Mouse (Mus musculus) thymus, adult 2 months (tissue): ENCODE results near the gene Cdyl.

Experiments used
- CTCF ChIP-seq: fragments of 200-500 bp; IDR thresholded peaks from 2 replicates; pipeline ENCODE4 v1.5.1; 2012; ENCODE audit warnings: mild to moderate bottlenecking, control low read depth, low read length, moderate library complexity, borderline replicate concordance; ENCODE audit not compliant: control insufficient read depth, poor library complexity, insufficient read depth; ENCODE audit errors: extremely low read depth
- POLR2A ChIP-seq: fragments of 200-500 bp; IDR thresholded peaks from 2 replicates; pipeline ENCODE4 v1.6.1; 2012; ENCODE audit warnings: mild to moderate bottlenecking, low read length, control low read depth, moderate library complexity; ENCODE audit not compliant: control insufficient read depth, poor library complexity, insufficient read depth; ENCODE audit errors: extremely low read depth

DNA sequence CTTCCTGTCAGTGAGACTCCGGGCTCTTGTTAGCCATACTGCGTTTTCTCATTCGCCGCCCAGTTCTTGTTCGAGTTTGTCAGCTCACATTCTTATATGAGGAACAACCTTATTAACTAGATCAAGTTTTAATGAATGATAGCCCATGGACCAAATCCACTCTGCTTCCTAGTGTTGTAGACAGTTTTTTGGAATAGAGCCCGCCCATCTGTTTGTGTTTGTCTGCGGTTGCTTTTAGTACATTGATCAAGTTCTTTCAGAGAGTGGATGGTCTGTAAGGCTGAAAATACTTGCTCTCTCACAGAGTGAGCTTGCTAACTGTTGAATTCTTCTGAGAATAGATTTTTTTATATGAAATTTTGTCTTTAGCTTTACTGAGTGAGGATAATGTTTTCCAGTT lies 116.5 kb downstream of the Cdyl start:
- TF ChIP-seq CTCF: no peak
- no peak for TF ChIP-seq POLR2A
